Mouse (Mus musculus) skeletal muscle tissue, adult 2 months (tissue): Measurements from ENCODE around the gene Serpinh1.

ENCODE experiments used
- DNase-seq: peaks from one replicate; pipeline ENCODE4 v3.0.0-alpha.2; 2012; ENCODE audit warnings: low read depth, low spot score

The Serpinh1 gene

GRCm38 (mm10) chr7:99352526-99353400, at the start of gene Serpinh1:
TSS of gene Serpinh1 (minus strand) at chr7:99353239.
- DNase-seq: peak; percentile 88

- no peak for DNase-seq
Measured at GRCm38 (mm10) chr7:99402477-99402876, 49.4 kb upstream of the Serpinh1 start.

DNA sequence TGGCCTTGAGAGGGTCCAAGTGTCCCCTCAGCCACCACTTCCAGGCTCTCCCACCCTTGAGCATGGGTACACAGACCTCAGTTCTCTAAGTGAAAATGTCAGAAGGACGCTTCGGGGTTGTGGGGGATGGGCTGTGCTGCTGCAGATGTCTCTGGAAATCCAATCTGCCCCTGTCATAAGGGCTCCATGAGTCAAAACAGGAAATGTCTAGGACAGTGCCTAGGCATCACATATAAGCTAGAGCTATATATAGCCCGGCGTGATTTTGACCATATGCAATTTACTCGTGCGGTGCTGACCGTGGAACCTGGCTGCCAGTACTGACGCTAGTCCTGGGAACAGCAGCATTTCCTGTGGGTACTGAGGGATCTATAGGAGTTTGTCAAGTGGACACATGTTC, 48.3 kb upstream of the Serpinh1 start:
- no peak for DNase-seq

DNA sequence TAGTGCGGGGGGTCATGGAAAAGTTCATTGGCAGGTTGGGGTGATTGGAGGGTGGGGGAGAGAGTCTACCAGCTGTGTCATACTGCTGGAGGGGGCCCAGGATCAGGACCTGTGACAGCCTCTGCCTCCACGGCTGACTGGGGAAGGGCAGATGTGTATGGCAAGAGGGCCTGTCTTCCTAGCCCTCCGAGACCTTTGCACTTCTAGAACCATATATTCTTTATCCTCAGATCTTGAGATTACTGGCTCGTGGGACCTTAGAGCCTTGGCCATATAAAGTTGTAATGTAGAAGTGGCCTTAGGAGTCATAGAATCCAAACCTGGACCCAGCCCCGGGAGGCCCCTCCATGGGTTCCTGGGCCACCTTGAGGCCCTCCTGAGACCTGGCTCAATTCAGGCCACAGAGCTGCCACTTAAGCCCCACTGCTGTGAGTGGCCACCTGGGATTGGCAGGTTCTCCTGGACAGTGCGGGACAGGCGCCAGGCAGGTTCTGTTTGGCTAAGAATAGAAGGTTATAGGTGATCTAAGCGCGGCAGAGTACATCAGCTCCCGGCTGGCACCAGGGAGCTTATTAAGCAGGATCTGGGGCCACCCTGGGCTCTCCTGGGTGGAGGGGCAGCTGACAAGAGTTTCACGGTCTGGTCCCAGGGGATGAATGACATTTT, 44.1 kb upstream of the Serpinh1 start:
- DNase-seq: no peak

GRCm38 (mm10) chr7:99395908-99396616, 43.0 kb upstream of the Serpinh1 start:
- no peak for DNase-seq

GRCm38 (mm10) chr7:99395385-99395784, 42.3 kb upstream of the Serpinh1 start:
- no peak for DNase-seq

DNA sequence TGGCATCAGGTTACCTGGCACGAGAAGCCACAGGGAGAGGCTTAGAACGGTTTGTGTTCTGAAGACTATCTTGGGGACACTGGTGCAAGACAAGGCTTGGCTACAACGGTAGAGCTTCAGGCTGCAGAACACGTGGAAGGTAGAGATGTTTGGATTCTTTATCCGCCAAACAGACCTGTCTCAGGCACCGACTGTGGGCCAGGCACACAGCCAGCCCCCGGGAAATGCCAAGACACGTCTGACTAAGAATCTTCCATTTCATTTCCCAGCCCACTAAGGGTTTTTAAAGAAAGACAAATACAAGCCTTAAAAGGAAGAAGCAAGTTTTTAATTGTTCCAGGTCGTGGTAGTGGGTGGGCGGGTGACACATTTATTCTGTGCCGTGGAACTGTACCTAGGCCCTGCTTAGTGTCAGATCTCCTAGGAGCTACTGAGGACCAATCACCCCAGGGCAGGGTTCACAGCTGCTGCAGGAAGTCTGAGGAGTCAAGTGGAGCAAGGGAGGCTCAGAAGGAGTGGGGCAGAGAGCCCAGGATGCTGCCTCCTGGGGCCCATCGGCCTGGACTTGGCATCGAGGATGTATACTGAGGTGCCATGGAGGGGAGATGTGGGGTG, 40.8 kb upstream of the Serpinh1 start:
- no peak for DNase-seq

DNA sequence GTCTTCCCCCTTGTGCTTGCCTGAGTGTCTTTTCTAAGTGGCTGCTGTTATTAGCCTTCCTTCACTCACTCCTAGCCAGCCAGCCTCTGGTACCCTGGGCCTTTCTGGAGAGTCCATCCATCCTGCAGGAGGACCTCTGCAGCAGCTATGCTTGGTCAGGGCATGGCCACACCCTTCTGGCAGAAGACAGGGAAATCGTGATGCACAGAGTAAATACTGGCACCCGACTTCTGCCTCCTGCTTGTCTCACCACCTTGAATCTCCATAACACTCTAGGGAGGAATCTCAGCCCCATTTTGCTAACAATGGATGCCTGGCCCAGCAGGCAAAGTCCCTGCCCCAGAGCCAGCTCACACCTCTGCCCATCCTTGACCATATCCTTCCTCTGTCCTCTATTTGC, 39.7 kb upstream of the Serpinh1 start:
- DNase-seq: no peak

- DNase-seq: no peak
Measured at GRCm38 (mm10) chr7:99390559-99390958, 37.5 kb upstream of the Serpinh1 start.

DNA sequence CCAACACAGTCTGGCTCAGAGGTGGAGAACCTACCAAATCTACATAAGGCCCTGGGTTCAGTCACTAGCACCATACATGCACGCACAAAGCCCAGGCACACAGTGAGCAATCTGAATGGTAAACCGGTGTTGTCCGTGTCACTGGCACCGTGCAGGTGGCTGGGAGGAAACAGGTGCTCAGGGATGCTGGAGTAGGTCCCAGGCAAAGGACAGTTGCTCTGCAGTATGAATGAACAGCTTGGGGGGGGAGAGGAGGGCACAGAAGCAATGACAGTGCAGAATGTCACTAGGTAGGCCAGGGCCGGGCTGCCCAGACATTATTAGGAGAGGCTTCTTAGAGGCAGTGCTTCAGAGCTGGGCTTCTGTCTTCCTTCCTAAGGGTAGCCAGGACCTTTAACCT, 34.3 kb upstream of the Serpinh1 start:
- peak; percentile 26 for DNase-seq

GRCm38 (mm10) chr7:99386811-99387210, 33.8 kb upstream of the Serpinh1 start:
- no peak for DNase-seq

- peak; percentile 71 for DNase-seq
Measured at GRCm38 (mm10) chr7:99386030-99386429, 33.0 kb upstream of the Serpinh1 start.

GRCm38 (mm10) chr7:99384101-99384611, 31.1 kb upstream of the Serpinh1 start:
- DNase-seq: no peak

DNA sequence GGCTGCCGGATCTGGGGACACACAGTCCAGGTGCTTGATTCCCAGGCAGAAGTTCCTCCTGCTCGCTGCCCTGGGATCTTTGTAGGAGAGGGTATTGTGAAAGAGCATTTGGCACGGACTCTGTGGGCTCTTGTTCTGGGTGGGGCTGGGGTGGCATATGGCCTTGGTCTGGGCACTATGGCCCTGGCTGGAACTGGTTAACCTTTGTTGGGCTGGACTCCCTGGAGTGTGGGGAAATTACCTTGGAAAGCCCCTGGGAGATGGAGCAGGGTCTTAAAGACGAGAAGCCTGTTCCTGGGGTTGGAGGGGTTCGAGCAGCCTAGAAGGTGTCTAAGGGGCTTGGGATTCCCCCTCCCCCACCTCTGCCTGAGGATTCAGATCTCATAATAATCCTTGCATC, 30.2 kb upstream of the Serpinh1 start:
- no peak for DNase-seq

- DNase-seq: no peak
Measured at GRCm38 (mm10) chr7:99382088-99383000, 29.3 kb upstream of the Serpinh1 start.

- DNase-seq: peak; percentile 95
Measured at GRCm38 (mm10) chr7:99381214-99382087, 28.4 kb upstream of the Serpinh1 start, which contains the start of gene Gdpd5. TSS of gene Gdpd5 (plus strand) at chr7:99381414.

- no peak for DNase-seq
Measured at GRCm38 (mm10) chr7:99380491-99381213, 27.6 kb upstream of the Serpinh1 start.

DNA sequence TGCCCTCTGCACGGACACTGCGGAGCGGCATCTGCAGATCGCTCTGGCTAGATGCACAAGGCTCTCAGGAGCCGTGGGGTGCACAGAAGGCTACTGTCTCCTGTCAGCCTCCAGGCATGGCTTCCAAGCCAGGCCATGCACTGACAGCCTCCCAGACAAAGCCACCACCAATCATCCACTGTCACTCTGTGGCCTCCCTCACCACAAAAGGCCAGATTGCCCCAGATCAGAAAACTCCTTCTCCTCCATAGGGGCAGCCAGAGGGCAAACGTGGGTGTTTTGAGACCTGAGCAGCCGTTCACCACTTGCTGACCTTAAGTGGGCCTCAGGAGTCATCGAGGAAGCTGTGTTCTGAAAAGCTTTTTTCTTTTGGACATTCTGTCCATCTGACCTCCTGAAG, 25.8 kb upstream of the Serpinh1 start:
- no peak for DNase-seq

GRCm38 (mm10) chr7:99375455-99375854, 22.4 kb upstream of the Serpinh1 start:
- no peak for DNase-seq
